Mouse (Mus musculus) mesoderm, embryonic 11.5 days (tissue): ENCODE data around the gene Vmn1r191.
"Not testable (repeated sequence)": the region's sequence is repeated elsewhere in the genome, so short reads cannot be mapped to it uniquely, and the experiment has no call there.

Experiments
- DNase-seq: peaks from one replicate; pipeline ENCODE4 v3.0.0-alpha.2; 2012; ENCODE audit warnings: low read depth, low spot score

The Vmn1r191 gene

GRCm38 (mm10) chr13:22183869-22184268 is at the start of gene Vmn1r191:
Gene Vmn1r191 (minus strand): TSS chr13:22183969.
- DNase-seq: no peak

DNA sequence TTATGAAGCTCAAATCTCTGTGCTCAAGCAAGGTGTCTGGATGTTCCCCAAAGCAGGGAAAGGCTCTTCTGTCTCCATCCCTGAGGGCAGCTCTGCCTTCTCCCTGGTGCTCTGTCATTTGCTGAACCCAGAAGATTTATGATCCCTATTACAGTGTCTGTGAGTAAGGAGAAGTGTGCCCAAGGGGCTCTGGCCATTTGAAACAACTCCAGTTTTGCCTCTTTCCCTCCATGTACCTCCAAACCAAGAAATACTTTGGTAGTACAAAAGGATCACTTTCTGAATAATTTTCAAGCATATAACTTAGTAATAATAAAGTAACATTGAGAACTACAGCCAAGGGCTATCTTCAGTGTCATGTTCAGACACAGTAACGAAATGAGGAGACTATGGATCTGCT is 39.3 kb upstream of the Vmn1r191 start, which contains the start of gene Vmn1r193:
Vmn1r193 (minus strand) TSS at position 101 of the 400 bp plus-strand sequence.
- not testable (repeated sequence) for DNase-seq

DNA sequence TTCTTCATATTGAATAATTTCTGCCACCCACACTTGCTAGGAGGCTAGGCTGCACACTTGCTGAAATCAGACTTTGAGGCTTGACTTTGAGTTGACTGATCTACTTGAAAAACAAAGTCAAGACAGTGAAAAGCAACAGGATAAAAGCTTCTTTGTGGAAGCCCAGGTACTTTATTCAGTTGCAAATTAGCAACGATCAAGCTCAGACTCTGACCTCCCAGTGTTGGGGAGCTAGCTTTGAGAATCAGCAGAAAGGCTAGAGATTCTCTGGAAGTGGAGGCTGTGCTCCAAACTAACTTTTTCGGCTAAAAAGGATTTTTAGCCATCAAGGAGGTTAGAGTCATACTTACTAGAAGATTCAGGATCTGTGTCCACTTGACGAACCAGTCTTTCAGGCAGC is 9.0 kb upstream of the Vmn1r191 start:
- not testable (repeated sequence) for DNase-seq

DNA sequence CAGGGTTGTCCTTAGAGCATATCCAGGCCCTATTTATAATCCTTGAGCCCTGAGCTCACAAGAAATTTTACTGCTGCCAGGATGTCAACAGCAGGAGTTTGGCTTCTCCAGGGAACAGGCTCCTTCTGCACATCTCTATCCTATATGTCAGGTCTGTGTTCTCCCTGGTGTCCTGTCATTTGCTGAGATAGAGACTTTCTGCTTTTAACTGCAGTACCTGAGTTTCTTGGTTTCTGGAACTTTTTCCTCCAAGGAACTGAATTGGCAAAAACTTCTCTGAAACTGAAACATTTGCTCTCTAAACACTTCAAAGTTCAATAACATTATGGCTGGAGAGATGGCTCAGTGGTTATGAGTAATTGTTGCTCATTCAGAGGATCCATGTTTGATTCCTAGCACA is 7.3 kb upstream of the Vmn1r191 start, which contains the start of gene Vmn1r192:
Vmn1r192 (minus strand) TSS at position 101 of the 400 bp plus-strand sequence.
- no peak for DNase-seq

DNA sequence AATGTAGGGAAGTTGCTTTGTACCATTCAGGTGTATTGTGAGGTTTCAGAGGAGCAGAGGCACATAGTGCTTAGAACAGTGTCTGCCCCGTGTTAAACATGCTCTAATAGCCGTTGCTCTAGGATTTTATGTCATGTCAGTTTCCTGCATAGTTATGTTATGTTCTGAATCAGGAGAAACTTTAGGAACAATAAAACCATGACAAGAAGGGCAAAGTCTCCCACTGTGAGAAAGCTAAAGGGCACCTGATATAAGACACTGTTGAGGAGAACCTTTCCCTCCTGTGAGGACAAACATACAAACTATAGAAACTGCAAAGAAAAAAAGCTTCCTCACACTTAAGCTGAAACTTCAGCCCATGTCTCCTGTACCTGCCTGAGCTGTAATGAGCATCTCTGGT is 6.6 kb upstream of the Vmn1r191 start:
- no peak for DNase-seq

DNA sequence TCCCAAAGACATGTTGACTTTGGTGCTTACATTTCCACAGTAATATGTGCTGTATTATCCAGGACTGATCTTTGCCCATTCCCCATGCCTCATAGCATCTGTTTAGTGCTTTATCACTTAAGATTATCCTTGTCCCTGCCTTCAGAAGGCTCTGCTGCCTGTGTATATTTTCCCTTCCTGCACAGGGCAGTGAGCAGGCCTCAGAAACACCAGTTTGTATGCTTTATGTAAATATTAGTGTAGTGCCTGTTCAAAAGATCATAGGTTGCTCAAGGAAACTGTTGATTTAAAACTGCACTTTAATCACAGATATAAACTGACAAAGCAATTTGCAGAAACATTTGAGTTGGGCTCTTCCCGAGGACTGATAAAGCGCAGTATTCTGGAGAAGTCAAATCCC is 5.5 kb upstream of the Vmn1r191 start:
- DNase-seq: no peak

DNA sequence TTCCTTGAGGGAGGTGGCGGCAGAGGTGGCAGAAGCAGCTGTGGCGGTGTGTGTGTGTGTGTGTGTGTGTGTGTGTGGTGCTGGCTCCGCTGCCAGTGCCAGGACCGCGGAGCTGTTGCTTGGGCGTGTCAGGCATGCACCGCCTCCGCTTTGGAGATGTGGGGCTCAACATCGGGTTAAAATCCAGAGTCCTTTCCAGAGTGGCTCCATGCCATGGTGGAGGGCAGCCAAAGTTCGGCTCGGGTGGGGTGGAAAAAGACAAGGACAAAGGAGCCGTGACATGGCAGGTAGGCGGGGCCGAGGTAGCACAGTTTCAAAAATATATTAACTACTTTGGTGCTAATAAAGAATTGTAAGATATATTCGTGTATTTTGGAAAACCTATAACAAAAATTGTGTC is 15.4 kb downstream of the Vmn1r191 start:
- DNase-seq: no peak

GRCm38 (mm10) chr13:22136495-22137293 is 47.1 kb downstream of the Vmn1r191 start:
- DNase-seq: not testable (repeated sequence)
